Mouse (Mus musculus) megakaryocyte, embryonic 14.5 days (primary cell): ENCODE data around the gene Fbxo47.

ENCODE experiments used
- FLI1 ChIP-seq: IDR thresholded peaks from 2 replicates; pipeline ENCODE4 v1.6.1; 2012; ENCODE audit warnings: low read length, inconsistent platforms, mixed read lengths
- GATA1 ChIP-seq: IDR thresholded peaks from 3 replicates; pipeline ENCODE4 v1.6.1; 2012; ENCODE audit warnings: mixed read lengths, low read length, inconsistent platforms, borderline replicate concordance

DNA sequence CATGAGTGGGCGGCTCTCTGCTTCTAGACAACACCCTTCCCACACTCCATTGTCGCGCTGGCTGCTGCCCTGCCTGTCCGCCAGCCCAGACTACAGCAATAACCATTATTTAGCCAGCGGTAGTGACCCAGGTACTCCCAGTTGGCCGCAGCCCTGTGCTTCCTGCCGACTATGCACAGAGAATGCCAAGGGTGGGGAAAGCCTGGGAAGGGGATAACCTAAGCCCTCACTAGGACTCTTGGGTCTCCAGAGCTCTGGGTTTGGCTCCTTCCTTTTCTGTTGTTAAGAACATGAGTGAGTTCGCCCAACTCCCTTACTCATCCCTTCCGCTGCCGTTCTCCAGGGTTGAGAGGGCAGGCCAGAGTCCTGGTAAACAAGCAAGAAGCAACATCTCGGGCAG lies 52.0 kb downstream of the Fbxo47 start:
- TF ChIP-seq GATA1 (no peak), FLI1 (no peak)
